Mouse (Mus musculus): ENCODE results near the gene Nxpe5. TPM values are rescaled to one million over a fixed set of nuclear protein-coding genes. Genes with fewer than 3 reads are reported as not detected.

The Nxpe5 gene
- not detected in 2 replicates for polyA plus RNA-seq (2016; fragmentation: Nextera tagmentation; extraction: Ambion mirVana)

DNA sequence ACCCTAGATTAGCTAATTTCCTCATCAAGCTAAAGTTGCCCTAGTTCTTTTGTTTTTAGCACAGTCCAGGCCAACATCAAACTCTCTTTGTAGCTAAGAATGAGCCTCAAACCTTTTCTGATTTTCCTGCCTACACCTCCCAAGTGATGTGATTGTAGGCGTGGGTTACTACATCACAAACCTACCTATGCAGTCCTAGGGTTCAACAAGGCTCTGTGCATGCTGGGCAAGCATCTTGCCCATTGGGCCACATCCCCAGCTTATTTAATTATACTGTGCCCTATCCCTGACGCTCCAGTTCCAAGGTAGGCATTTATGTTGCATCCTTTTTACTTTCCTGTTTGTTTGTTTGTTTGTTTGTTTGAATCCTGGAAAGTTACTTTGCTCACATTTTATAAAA is at the start of gene Nxpe5:
Gene Nxpe5 (plus strand): TSS at position 199 of the 400 bp plus-strand sequence.
- Histone ChIP-seq H3K27me3 (no peaks in the 10 kb centered on the region), H3K4me1 (replicated peaks) (no peaks in the 10 kb centered on the region), H3K9me3 (no peaks in the 10 kb centered on the region), H3K36me3 (no peaks in the 10 kb centered on the region), H3K4me3 (replicated peaks) (no peak within 1 kb of the TSS), H3K27ac (no peak within 1 kb of the TSS), H3K9ac (replicated peaks) (no peak within 1 kb of the TSS), H3K4me2 (no peak within 1 kb of the TSS)
- ATAC-seq (ENCODE audit: insufficient number of reproducible peaks, insufficient read depth, low FRiP score, low TSS enrichment, low read depth) = no peak
- WGBS = 53% methylated on average over 2 of the region's 2 CpGs

DNA sequence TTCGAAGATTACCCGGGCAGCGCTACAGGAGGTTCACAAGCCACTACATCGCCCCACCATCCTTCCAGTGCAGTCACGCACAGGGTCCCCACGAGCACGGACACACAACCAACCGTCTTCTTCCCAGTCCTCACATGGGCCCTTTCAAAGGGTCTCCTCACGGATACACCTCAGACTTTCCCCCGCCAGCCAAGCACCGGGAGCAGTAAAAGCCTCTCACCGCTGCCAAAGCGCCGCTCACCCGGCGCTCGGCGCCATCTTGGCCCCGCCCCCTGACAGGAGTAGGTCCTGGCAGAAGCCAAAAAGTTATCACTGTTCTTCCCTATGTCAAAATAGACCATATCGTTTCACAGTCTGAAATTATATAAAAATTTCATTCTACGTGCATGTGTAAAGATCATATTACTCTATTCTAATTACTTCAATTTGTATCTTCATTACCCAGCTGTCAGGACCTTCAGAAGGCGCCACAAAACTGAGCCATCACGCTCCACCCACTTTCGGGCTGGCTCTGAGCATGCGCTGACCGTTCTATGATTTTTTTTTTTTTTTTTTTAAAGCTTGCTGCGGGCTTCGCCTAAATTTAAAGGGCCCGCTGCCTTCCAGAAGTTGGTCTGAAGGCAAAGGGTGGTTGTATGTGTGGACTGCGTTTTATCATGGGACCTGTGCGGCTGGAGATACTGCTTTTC is 38.6 kb upstream of the Nxpe5 start, which contains the start of the genes Taf6 and Cnpy4:
Gene Taf6 (minus strand): TSS at position 502 of the 689 bp plus-strand sequence.
Gene Cnpy4 (plus strand): TSS at position 536 of the 689 bp plus-strand sequence.
- Histone ChIP-seq H3K27ac (peak within 1 kb of the TSS; percentile 83), H3K36me3 (peaks cover 55% of the 10 kb centered on the region), H3K9me3 (no peaks in the 10 kb centered on the region), H3K4me1 (replicated peaks) (peaks cover 15% of the 10 kb centered on the region), H3K9ac (replicated peaks) (peak within 1 kb of the TSS; percentile 83), H3K4me2 (peak within 1 kb of the TSS; percentile 75), H3K4me3 (replicated peaks) (peak within 1 kb of the TSS; percentile 71), H3K27me3 (no peaks in the 10 kb centered on the region)
- ATAC-seq (ENCODE audit: insufficient number of reproducible peaks, insufficient read depth, low FRiP score, low TSS enrichment, low read depth) = peak; percentile 74
- WGBS = under 1% methylated on average over 31 of the region's 31 CpGs

DNA sequence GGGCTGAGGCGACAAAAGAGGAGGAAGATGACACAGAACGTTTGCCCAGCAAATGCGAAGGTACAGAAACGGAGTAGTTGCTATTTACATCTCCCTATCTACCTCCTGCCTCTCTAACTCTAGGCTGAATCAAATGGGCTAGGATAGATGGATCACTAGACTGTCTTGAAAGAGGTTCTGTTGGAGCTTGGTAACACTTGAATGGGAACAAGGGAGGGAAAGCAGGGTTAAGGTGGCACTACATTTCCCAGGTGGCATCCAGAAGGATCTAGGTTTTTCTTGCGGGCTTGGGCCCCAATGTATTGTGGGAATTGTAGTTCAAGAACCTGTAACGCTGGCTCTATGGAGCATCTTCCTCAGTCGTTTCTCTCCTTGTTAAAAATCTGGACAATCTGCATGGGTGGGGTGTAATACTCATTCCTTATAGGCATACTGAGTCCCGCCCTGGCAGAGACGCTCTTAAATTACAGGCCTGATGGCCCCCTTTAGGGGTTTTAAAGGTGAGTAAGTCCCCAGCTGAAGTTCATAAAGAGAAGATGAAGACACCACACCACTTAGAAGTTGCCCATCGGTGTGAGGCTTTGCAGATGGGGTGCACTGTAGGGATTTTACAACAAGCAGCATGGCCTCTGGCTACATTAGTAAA is 37.9 kb upstream of the Nxpe5 start:
- Histone ChIP-seq H3K9me3 (no peaks in the 10 kb centered on the region), H3K4me1 (replicated peaks) (peaks cover 15% of the 10 kb centered on the region), H3K27me3 (no peaks in the 10 kb centered on the region), H3K4me2 (peak overlapping the region; percentile 75), H3K36me3 (peaks cover 55% of the 10 kb centered on the region), H3K9ac (replicated peaks) (peak overlapping the region; percentile 83), H3K27ac (peak overlapping the region; percentile 81), H3K4me3 (replicated peaks) (peak overlapping the region; percentile 71)
- peak; percentile 74 for ATAC-seq (ENCODE audit: insufficient number of reproducible peaks, insufficient read depth, low FRiP score, low TSS enrichment, low read depth)
- under 1% methylated on average over 10 of the region's 10 CpGs for WGBS

DNA sequence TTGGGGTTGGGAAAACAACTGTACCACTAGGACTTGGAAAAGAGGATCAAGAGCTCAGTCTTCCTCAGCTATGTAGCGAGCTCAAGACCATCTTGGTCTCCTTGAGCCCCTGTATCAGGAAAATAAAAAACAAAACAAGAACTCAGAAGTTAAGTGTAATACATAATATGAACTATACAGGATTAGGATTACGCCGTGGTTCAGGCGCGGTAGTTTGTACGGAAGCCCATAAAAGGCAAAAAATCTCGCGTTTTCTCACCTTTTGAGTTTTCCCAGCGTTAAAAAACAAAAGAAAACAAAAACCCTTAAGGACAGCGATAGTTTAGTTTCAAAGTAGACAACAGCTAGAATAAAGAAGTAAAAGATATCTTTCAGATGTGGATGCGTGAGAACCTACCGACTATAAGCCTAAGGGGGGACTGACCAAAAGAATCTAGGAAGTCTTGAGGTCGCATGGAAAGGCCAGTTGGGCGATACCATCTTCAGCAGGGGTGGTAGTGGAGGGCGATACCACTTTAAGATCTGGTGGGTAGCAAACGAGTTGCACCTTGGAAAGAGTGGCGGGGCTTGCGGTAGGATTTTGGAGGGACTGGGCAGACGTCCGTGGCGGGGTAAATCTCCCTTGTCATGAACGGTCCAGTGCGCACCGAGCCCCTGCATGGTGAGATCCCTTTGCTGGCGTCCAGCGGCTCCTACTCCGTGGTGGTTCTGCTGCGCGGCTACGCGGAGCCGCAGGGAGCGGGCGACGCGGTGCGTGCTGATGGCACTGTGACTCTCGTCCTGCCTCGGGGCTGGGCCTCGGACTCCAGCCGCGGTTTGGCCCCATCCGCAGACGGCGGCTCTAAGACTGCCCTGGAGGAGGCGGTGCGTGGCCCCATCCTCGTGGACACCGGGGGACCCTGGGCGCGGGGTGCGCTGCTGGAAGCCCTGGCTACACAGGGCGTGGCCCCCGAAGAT is 31.6 kb upstream of the Nxpe5 start, which contains the start of gene Mblac1:
Gene Mblac1 (plus strand): TSS at position 544 of the 957 bp plus-strand sequence.
- Histone ChIP-seq H3K9me3 (no peaks in the 10 kb centered on the region), H3K27ac (peak within 1 kb of the TSS; percentile 78), H3K36me3 (peaks cover 45% of the 10 kb centered on the region), H3K27me3 (no peaks in the 10 kb centered on the region), H3K4me1 (replicated peaks) (peaks cover 4% of the 10 kb centered on the region; the same call in 1 of the 2 replicates), H3K4me3 (replicated peaks) (peak within 1 kb of the TSS; percentile 72), H3K9ac (replicated peaks) (peak within 1 kb of the TSS; percentile 88), H3K4me2 (peak within 1 kb of the TSS; percentile 90)
- ATAC-seq (ENCODE audit: insufficient number of reproducible peaks, insufficient read depth, low FRiP score, low TSS enrichment, low read depth) = peak; percentile 54
- WGBS = 9% methylated on average over 54 of the region's 54 CpGs

DNA sequence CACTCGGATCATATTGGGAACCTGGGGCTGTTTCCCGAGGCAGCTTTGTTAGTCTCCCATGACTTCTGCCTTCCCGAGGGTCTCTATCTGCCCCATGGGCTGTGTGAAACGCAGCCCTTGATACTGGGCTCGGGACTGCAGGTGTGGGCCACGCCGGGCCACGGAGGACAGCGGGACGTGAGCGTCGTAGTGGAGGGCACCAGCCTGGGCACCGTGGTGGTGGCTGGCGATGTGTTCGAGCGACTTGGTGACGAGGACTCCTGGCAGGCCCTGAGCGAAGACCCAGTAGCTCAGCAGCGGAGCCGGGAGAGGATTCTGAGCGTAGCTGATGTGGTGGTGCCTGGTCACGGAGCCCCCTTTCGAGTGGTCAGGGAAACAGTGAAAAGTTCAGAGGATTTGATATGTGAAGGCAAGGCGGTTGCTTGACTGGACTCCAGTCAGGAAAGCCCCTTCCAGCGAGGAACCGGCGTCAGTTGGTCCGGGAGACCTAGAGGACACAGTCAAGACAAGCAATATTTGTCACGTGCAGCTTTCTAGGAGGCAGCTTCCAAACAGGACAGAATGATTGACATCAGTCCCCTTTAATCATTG is 30.8 kb upstream of the Nxpe5 start:
- Histone ChIP-seq H3K27ac (peak overlapping the region; percentile 78), H3K9me3 (no peaks in the 10 kb centered on the region), H3K4me1 (replicated peaks) (peaks cover 4% of the 10 kb centered on the region; the same call in 1 of the 2 replicates), H3K4me3 (replicated peaks) (peak overlapping the region; percentile 72), H3K27me3 (no peaks in the 10 kb centered on the region), H3K4me2 (peak overlapping the region; percentile 90), H3K36me3 (peaks cover 37% of the 10 kb centered on the region), H3K9ac (replicated peaks) (peak overlapping the region; percentile 88)
- 3% methylated on average over 29 of the region's 29 CpGs for WGBS
- ATAC-seq (ENCODE audit: insufficient number of reproducible peaks, insufficient read depth, low FRiP score, low TSS enrichment, low read depth) = peak; percentile 29; the same call in 1 of the 2 replicates

DNA sequence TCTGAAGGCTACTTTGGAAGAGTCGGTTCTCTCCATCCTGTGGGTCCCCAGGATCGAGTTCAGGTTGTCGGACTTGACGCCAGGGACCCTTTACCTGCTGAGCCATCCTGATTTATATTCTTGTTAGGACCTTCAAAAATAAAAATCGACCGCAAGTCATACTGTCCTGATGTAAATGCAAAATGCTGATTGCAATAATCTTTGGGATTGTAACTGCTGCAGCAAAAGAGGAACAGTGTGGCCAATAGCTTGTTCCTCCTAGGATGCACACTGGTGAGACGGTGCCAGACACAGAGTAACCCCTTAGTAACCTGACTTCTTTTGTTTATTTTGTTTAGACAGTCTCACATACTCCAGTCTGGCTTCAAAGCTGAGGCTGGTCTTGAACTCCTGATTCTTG is 30.2 kb upstream of the Nxpe5 start:
- Histone ChIP-seq H3K4me3 (replicated peaks) (peak overlapping the region; percentile 72), H3K9ac (replicated peaks) (no peak overlapping the region), H3K4me2 (peak overlapping the region; percentile 90), H3K4me1 (replicated peaks) (peaks cover 4% of the 10 kb centered on the region; the same call in 1 of the 2 replicates), H3K27ac (no peak overlapping the region), H3K9me3 (no peaks in the 10 kb centered on the region), H3K36me3 (peaks cover 31% of the 10 kb centered on the region), H3K27me3 (no peaks in the 10 kb centered on the region)
- no peak for ATAC-seq (ENCODE audit: insufficient number of reproducible peaks, insufficient read depth, low FRiP score, low TSS enrichment, low read depth)
- WGBS = 81% methylated on average over 7 of the region's 7 CpGs

DNA sequence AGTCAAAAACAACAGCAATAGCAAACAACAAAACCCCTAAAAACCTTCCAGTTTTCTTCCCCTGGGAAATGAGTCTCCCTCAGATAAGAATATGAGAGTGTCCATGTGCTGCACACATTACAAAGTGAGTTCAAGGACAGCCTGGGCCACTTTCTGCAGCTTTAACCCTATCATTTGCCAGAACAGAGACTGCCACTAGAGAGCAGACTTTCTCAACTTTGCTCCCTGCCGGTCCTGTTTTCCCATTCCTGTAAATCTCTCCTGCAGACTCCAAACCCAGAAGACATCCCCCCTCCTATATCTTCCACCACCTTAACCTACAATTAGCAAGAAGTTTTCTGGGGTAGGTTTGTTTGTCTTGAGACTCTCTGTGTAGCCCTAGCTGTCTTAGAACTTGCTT is 26.1 kb upstream of the Nxpe5 start:
- ATAC-seq (ENCODE audit: insufficient number of reproducible peaks, insufficient read depth, low FRiP score, low TSS enrichment, low read depth) = no peak
- Histone ChIP-seq H3K4me2 (no peak overlapping the region), H3K27me3 (no peaks in the 10 kb centered on the region), H3K9me3 (peaks cover 7% of the 10 kb centered on the region; the same call in 1 of the 2 replicates), H3K4me3 (replicated peaks) (no peak overlapping the region), H3K4me1 (replicated peaks) (peaks cover 4% of the 10 kb centered on the region; the same call in 1 of the 2 replicates), H3K27ac (no peak overlapping the region), H3K9ac (replicated peaks) (no peak overlapping the region), H3K36me3 (no peaks in the 10 kb centered on the region)
- 17% methylated on average over 1 of the region's 1 CpGs for WGBS

DNA sequence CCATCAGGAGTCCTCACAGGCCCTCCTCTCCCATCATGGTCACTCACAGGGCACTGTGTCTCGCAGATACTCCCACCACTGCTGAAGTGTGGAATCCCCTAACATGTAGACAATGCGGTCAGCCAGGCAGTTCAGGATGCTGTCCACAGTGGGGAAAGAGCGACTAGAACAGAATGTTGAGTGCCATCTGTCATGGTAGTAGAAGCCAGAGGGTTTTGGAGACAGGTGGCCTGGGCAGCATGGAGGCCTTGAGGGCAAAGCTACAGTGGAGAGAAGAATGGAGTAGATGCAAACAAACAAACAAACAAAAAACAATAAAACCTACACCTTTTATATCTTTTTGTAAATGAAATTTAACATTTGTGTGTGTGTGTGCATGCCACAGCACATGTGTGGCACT is 23.6 kb upstream of the Nxpe5 start:
- H3K4me3 ChIP-seq (replicated peaks) = no peak overlapping the region
- no peak overlapping the region for H3K27ac ChIP-seq
- H3K27me3 ChIP-seq = no peaks in the 10 kb centered on the region
- H3K9ac ChIP-seq (replicated peaks) = no peak overlapping the region
- H3K4me1 ChIP-seq (replicated peaks) = no peaks in the 10 kb centered on the region
- H3K36me3 ChIP-seq = no peaks in the 10 kb centered on the region
- WGBS = 91% methylated on average over 3 of the region's 3 CpGs
- ATAC-seq (ENCODE audit: insufficient number of reproducible peaks, insufficient read depth, low FRiP score, low TSS enrichment, low read depth) = no peak
- H3K9me3 ChIP-seq = peaks cover 14% of the 10 kb centered on the region; the same call in 1 of the 2 replicates
- no peak overlapping the region for H3K4me2 ChIP-seq

DNA sequence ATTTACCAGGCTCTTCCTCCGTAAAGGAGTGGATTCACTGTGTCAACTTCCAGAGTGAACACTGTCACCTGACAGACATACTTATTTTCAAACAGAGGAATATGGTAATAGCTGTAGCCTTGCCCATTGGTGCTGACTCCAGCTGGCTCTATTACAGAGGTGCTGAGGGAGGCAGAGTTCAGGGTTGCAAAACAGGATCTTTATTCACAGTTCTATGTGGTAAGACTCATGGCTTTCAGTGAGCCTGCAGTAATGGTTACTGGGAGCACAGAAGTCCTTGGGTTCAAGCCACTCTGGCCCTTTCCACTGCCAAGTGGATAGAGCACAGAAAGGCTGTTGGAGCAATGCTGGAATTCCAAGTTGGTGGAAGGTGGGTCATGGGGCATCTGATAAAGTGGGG is 18.4 kb upstream of the Nxpe5 start:
- ATAC-seq (ENCODE audit: insufficient number of reproducible peaks, insufficient read depth, low FRiP score, low TSS enrichment, low read depth) = no peak
- Histone ChIP-seq H3K4me1 (replicated peaks) (no peaks in the 10 kb centered on the region), H3K27me3 (no peaks in the 10 kb centered on the region), H3K4me2 (no peak overlapping the region), H3K4me3 (replicated peaks) (no peak overlapping the region), H3K9ac (replicated peaks) (no peak overlapping the region), H3K36me3 (no peaks in the 10 kb centered on the region), H3K27ac (no peak overlapping the region), H3K9me3 (peaks cover 14% of the 10 kb centered on the region; the same call in 1 of the 2 replicates)
- WGBS = 76% methylated on average over 1 of the region's 1 CpGs

DNA sequence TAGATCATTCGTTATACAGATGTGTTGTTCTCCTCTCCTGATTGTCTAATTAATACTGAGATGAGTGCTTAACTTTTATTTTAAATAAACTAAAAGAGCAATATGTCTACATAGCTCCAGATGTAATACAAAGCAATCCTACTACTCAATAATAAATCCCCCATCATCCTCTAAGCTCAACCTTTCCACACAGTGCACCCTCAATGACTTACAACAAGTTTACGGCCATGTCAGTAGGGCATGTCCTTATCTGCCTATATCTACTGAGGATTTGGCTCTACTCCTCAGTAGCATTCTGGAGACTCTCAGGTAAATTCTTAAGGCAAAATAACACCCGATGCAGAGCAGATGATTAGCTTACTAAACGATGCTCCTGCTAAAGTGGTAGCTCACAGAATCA is 17.8 kb upstream of the Nxpe5 start:
- Histone ChIP-seq H3K36me3 (no peaks in the 10 kb centered on the region), H3K27me3 (no peaks in the 10 kb centered on the region), H3K9me3 (peaks cover 14% of the 10 kb centered on the region; the same call in 1 of the 2 replicates), H3K27ac (no peak overlapping the region), H3K4me1 (replicated peaks) (no peaks in the 10 kb centered on the region), H3K4me3 (replicated peaks) (no peak overlapping the region), H3K9ac (replicated peaks) (no peak overlapping the region), H3K4me2 (no peak overlapping the region)
- 86% methylated on average over 4 of the region's 4 CpGs for WGBS
- ATAC-seq (ENCODE audit: insufficient number of reproducible peaks, insufficient read depth, low FRiP score, low TSS enrichment, low read depth) = no peak

Measured in limb, embryonic 12.5 days (tissue).